Mouse (Mus musculus): ENCODE measurements around the gene Gab1. TPM values are rescaled to one million over a fixed set of nuclear protein-coding genes. Genes with fewer than 3 reads are reported as not detected.

The Gab1 gene
- 14.7 and 15.6 TPM in 2 replicates for polyA plus RNA-seq (2015; fragmentation: Nextera tagmentation; extraction: Ambion mirVana)

DNA sequence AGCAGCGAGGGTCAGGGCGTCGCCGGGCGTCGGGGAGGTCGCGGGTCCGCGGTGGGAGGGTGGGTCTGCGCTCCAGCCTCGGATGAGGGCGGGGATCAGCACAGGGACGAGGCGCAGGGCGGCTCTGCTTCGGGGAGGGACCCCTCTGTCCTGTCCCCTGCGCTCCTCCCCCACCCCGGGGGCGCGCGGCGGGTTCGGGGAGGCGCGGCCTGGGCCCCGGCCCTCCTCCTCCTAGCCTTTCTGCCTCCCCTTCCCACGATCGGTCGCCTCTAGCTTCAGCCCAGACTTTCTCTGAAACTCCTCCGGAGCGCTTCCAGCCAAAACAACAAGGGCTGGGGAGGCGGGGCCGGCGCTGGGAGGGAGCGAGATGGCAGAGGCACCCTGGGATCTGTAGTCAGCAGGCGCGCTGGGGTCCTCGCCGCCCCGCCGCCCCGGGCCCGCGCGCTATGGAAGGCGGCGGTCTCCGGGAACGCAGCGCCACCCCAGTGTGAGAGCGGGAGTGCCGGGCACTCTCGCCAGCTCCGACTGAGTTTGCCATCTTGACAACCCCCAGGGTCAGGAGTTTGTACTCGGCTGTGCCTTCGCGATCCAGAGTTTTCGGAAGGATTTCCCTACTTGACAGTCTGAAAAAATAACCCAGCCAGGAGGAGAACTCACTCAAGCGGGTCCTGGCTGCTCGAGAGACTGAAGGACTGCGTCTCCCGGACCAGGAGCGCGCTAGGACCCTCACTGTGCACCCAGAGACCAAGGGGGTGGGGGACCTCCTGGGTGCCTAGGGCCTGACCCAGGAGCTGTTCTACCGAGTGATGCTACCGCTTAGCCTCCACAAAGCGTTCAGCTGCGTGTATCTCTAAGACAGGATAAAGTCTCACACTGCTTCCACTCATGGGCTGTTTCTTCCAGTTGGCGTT is at the start of gene Gab1:
Gene Gab1, minus strand, starts transcription at position 324 of the 911 bp plus-strand sequence.
- WGBS = under 1% methylated on average over 64 of the region's 70 CpGs

DNA sequence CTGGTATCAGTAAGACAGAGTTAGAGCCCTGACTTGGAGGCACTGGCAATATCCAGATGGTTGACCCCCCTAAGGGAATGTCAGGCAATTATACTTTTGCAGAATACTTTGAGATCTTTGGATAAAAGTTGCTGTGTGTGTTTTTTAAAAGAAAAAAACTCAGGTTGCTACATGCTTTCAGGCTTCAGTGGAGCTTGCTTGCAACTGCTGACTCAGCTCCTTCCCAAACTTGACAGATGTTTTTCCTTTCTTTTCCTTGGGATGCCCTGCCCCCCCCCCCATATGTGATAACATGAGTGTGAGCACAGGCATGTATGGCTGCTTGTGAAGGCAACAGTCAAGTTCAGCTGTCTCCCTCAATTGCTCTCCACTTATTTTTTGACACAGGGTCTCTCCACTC is 48.5 kb upstream of the Gab1 start:
- Histone ChIP-seq H3K9ac (replicated peaks; ENCODE audit: low read length) (no peak overlapping the region), H3K27me3 (ENCODE audit: insufficient read depth, low read length) (no peaks in the 10 kb centered on the region), H3K36me3 (ENCODE audit: insufficient read depth, low read length) (no peaks in the 10 kb centered on the region), H3K4me2 (replicated peaks; ENCODE audit: low read depth, low read length) (no peak overlapping the region), H3K9me3 (ENCODE audit: low read length) (no peaks in the 10 kb centered on the region), H3K4me3 (ENCODE audit: low read length) (no peak overlapping the region), H3K4me1 (ENCODE audit: insufficient read depth, low read length) (no peaks in the 10 kb centered on the region), H3K27ac (ENCODE audit: low read length) (no peak overlapping the region)
- no peak for ATAC-seq (ENCODE audit: low FRiP score, low TSS enrichment)

More for the DNA sequence above, at the start of gene Gab1:
- Histone ChIP-seq H3K9me3 (ENCODE audit: low read length) (peaks cover 6% of the 10 kb centered on the region; the same call in 1 of the 2 replicates), H3K36me3 (ENCODE audit: insufficient read depth, low read length) (no peaks in the 10 kb centered on the region), H3K4me2 (replicated peaks; ENCODE audit: low read depth, low read length) (peak within 1 kb of the TSS; percentile 59), H3K4me3 (ENCODE audit: low read length) (peak within 1 kb of the TSS; percentile 90), H3K9ac (replicated peaks; ENCODE audit: low read length) (peak within 1 kb of the TSS; percentile 89), H3K27ac (ENCODE audit: low read length) (peak within 1 kb of the TSS; percentile 99), H3K4me1 (ENCODE audit: insufficient read depth, low read length) (peaks cover 26% of the 10 kb centered on the region), H3K27me3 (ENCODE audit: insufficient read depth, low read length) (no peaks in the 10 kb centered on the region)
- peak; percentile 97 for ATAC-seq (ENCODE audit: low FRiP score, low TSS enrichment)

DNA sequence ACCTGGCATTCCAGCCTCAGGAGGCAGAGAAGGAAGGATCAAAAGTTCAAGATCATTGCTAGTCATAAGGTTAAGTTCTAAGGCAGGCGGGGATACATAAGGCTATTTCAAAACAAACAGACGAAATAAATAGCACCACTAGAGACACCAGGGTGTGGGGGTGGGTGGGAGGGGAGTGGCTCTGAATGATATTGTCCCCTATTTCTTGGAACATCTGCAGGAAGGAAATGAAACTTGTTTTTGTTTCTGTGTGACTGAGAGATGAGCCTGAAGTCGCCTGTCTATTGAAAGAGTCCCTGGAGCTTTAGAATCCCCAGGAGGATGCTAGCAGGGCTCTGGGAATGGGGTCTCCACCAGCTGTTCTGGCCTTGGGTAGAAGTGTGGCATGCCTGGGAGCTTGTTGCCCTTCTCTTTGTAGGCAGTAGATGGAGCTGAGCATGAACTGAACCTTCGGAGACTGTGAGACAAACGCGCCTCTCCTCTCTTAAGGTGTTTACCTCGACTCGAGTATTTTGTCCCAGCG is 43.5 kb upstream of the Gab1 start:
- ATAC-seq (ENCODE audit: low FRiP score, low TSS enrichment) = 0 out of 2 replicates have a peak, but pooled peaks have one; percentile 15
- Histone ChIP-seq H3K4me1 (ENCODE audit: insufficient read depth, low read length) (peaks cover 11% of the 10 kb centered on the region), H3K9me3 (ENCODE audit: low read length) (no peaks in the 10 kb centered on the region), H3K4me3 (ENCODE audit: low read length) (no peak overlapping the region), H3K4me2 (replicated peaks; ENCODE audit: low read depth, low read length) (no peak overlapping the region), H3K9ac (replicated peaks; ENCODE audit: low read length) (no peak overlapping the region), H3K36me3 (ENCODE audit: insufficient read depth, low read length) (no peaks in the 10 kb centered on the region), H3K27ac (ENCODE audit: low read length) (no peak overlapping the region), H3K27me3 (ENCODE audit: insufficient read depth, low read length) (no peaks in the 10 kb centered on the region)
- 78% methylated on average over 9 of the region's 9 CpGs for WGBS

DNA sequence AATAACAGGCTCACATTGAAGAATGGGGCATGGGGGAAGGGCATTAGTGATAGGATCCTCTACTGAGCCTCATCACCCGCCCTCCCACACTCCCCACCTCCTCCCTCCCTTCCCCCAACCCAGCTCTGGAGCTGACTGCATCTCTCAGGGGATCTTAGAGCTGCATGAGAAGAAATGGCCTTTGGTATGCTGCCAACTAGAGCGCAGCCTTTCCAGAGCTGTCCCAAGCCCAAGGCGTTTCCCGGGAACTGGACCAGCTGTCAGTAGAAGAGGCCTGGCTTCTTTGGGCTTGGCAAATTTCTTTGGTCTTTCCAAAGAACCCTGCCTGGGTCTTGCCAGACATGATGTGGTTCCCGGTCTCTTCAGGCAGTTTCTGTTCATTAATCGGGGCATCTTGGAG is 42.3 kb upstream of the Gab1 start:
- Histone ChIP-seq H3K27ac (ENCODE audit: low read length) (peak overlapping the region; percentile 58; the same call in 1 of the 2 replicates), H3K4me1 (ENCODE audit: insufficient read depth, low read length) (peaks cover 11% of the 10 kb centered on the region), H3K9me3 (ENCODE audit: low read length) (no peaks in the 10 kb centered on the region), H3K4me3 (ENCODE audit: low read length) (no peak overlapping the region), H3K9ac (replicated peaks; ENCODE audit: low read length) (no peak overlapping the region), H3K27me3 (ENCODE audit: insufficient read depth, low read length) (no peaks in the 10 kb centered on the region), H3K36me3 (ENCODE audit: insufficient read depth, low read length) (no peaks in the 10 kb centered on the region), H3K4me2 (replicated peaks; ENCODE audit: low read depth, low read length) (no peak overlapping the region)
- 41% methylated on average over 6 of the region's 6 CpGs for WGBS
- ATAC-seq (ENCODE audit: low FRiP score, low TSS enrichment) = peak; percentile 90

DNA sequence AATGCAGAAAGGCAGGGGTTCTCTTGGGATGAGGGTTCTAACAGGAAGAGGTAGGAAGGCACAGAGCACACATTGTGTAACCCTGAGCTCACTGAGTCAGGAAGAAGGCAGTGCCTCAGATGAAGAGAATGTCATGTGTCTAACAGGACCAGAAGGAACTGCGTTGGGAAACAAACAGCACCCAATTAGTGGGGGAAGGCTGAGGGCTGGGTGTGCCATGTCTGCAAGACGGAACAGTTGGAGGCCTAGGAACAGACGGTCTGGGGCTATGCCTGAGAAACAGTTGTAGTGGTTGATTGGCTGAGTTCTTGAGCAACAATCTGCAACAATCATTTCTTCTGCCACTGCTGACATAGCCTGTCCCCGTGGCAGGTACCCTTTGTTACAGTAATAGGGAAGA is 38.8 kb upstream of the Gab1 start:
- no peaks in the 10 kb centered on the region for H3K9me3 ChIP-seq (ENCODE audit: low read length)
- ATAC-seq (ENCODE audit: low FRiP score, low TSS enrichment) = no peak
- H3K4me3 ChIP-seq (ENCODE audit: low read length) = no peak overlapping the region
- no peak overlapping the region for H3K4me2 ChIP-seq (replicated peaks; ENCODE audit: low read depth, low read length)
- H3K27ac ChIP-seq (ENCODE audit: low read length) = no peak overlapping the region
- WGBS = 74% methylated on average over 4 of the region's 4 CpGs
- H3K9ac ChIP-seq (replicated peaks; ENCODE audit: low read length) = no peak overlapping the region
- no peaks in the 10 kb centered on the region for H3K27me3 ChIP-seq (ENCODE audit: insufficient read depth, low read length)
- peaks cover 11% of the 10 kb centered on the region for H3K4me1 ChIP-seq (ENCODE audit: insufficient read depth, low read length)
- H3K36me3 ChIP-seq (ENCODE audit: insufficient read depth, low read length) = no peaks in the 10 kb centered on the region

DNA sequence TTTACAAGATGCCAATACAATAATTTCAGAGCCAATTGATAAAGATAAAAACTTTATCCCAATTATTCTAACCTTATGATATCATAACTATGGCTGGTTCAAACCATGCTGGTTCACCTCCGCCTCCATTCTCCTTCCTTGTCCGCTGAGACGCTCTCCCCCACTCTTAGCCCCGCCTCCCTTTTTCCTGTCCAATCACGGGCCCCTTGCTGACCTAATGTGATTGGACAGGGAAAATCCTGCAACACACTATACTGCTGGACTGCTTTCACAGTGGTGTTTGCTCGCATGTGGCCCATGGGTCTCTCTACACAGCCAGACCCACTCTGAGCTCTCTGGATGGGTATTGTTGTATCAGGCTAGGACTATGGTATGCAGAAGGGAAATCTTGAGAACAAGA is 38.2 kb upstream of the Gab1 start:
- H3K4me2 ChIP-seq (replicated peaks; ENCODE audit: low read depth, low read length) = no peak overlapping the region
- no peak for ATAC-seq (ENCODE audit: low FRiP score, low TSS enrichment)
- peaks cover 11% of the 10 kb centered on the region for H3K4me1 ChIP-seq (ENCODE audit: insufficient read depth, low read length)
- no peak overlapping the region for H3K9ac ChIP-seq (replicated peaks; ENCODE audit: low read length)
- H3K27ac ChIP-seq (ENCODE audit: low read length) = no peak overlapping the region
- H3K27me3 ChIP-seq (ENCODE audit: insufficient read depth, low read length) = no peaks in the 10 kb centered on the region
- no peaks in the 10 kb centered on the region for H3K9me3 ChIP-seq (ENCODE audit: low read length)
- H3K4me3 ChIP-seq (ENCODE audit: low read length) = no peak overlapping the region
- no peaks in the 10 kb centered on the region for H3K36me3 ChIP-seq (ENCODE audit: insufficient read depth, low read length)
- WGBS = 95% methylated on average over 6 of the region's 6 CpGs

DNA sequence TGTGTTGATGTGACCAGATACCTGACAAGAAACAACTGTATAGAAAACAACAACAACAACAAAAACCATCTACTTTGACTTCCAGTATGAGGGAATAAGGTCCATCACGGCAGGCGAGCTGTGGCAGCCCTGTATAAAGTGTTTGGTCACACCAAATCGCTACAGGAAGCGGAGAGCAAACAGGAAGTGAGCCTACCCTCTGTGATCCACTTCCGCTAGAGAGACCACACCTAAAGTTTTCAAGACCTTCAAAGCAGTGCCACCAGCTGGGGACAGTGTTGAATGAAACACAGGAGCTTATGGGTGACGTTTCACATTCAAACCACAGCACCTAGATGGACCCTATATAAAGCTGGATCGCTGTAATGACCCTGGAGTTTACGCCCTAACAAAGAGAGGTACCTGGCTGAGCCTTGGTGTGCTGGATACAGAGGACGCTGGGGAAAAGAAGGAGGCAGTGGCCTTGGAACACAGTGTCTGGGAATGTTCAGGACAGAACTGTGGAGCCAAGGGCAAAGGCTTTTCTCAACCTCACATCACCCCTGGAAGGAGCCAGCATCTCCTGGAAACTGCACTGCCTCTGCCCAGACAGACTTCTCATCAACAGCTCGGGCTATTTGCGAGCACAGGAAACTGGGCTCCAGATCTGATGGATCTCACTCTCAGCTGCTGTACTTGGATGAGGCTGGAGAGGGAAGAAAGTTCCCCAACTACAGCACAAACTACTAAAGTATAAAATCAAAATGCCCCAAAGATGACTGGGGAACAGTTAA is 36.3 kb upstream of the Gab1 start:
- Histone ChIP-seq H3K36me3 (ENCODE audit: insufficient read depth, low read length) (no peaks in the 10 kb centered on the region), H3K9ac (replicated peaks; ENCODE audit: low read length) (no peak overlapping the region), H3K9me3 (ENCODE audit: low read length) (no peaks in the 10 kb centered on the region), H3K27ac (ENCODE audit: low read length) (no peak overlapping the region), H3K4me1 (ENCODE audit: insufficient read depth, low read length) (peaks cover 10% of the 10 kb centered on the region), H3K4me2 (replicated peaks; ENCODE audit: low read depth, low read length) (no peak overlapping the region), H3K27me3 (ENCODE audit: insufficient read depth, low read length) (no peaks in the 10 kb centered on the region), H3K4me3 (ENCODE audit: low read length) (no peak overlapping the region)
- no peak for ATAC-seq (ENCODE audit: low FRiP score, low TSS enrichment)
- WGBS = 72% methylated on average over 11 of the region's 11 CpGs

DNA sequence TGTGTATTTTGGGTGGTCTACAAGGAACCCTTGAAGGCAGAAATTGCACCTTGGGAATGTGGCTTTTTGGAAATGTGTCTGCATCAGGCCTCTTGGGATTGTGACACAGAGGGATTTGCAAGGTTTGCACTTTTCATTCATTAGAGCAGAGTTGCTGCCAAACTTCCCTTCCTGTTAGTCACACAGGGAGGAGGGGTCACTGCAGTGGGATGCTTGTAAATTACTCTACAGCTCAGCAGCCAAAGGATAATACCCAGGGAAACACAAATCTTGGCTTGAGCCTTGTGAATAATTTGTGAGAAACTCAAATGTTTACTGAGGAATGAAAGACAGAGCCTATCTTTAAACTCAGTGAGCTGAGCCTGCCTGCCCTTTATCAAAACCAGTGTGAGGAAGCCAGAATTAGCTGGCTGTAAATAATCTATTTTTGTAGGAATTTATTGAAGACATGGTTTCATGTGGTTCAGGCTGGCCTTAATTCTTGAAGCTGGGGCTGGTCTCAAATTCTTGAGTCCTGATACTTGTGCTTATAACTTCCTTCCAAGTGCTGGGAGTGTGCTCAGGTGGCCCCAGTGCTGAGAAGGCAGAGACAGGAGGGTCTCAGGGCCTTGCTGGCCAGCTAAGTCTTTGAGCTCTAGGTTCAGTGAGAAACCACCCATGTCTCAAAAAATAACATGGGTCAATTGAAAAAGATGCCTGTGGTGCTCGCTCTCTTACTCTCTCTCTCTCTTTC is 32.9 kb upstream of the Gab1 start:
- H3K4me1 ChIP-seq (ENCODE audit: insufficient read depth, low read length) = peaks cover 11% of the 10 kb centered on the region
- peak overlapping the region; percentile 46 for H3K27ac ChIP-seq (ENCODE audit: low read length)
- H3K4me3 ChIP-seq (ENCODE audit: low read length) = no peak overlapping the region
- no peaks in the 10 kb centered on the region for H3K36me3 ChIP-seq (ENCODE audit: insufficient read depth, low read length)
- no peak overlapping the region for H3K4me2 ChIP-seq (replicated peaks; ENCODE audit: low read depth, low read length)
- H3K27me3 ChIP-seq (ENCODE audit: insufficient read depth, low read length) = no peaks in the 10 kb centered on the region
- H3K9ac ChIP-seq (replicated peaks; ENCODE audit: low read length) = no peak overlapping the region
- ATAC-seq (ENCODE audit: low FRiP score, low TSS enrichment) = peak; percentile 84
- 82% methylated on average over 1 of the region's 1 CpGs for WGBS
- H3K9me3 ChIP-seq (ENCODE audit: low read length) = no peaks in the 10 kb centered on the region

DNA sequence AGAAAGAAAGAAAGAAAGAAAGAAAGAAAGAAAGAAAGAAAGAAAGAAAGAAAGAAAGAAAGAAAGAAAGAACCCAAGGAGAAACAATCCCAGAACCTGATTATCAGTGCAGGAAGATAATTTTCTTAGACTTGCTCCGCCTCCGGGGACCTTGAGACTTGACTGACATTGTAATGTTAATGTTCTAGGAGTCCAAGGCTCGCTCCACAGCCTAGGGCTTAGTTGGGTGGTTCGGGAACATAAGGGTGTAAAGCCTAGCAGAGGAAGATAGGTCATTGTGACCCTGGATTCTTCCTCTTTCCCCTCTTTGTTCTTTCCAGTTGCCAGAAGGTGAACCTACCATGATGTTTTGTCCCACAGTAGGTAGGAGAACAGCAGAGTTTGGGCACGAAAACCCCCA is 31.1 kb upstream of the Gab1 start:
- Histone ChIP-seq H3K9me3 (ENCODE audit: low read length) (0 out of 2 replicates have a peak, but pooled peaks cover 3% of the 10 kb centered on the region), H3K4me2 (replicated peaks; ENCODE audit: low read depth, low read length) (no peak overlapping the region), H3K36me3 (ENCODE audit: insufficient read depth, low read length) (no peaks in the 10 kb centered on the region), H3K9ac (replicated peaks; ENCODE audit: low read length) (no peak overlapping the region), H3K27ac (ENCODE audit: low read length) (no peak overlapping the region), H3K4me3 (ENCODE audit: low read length) (no peak overlapping the region), H3K27me3 (ENCODE audit: insufficient read depth, low read length) (no peaks in the 10 kb centered on the region), H3K4me1 (ENCODE audit: insufficient read depth, low read length) (peaks cover 16% of the 10 kb centered on the region)
- ATAC-seq (ENCODE audit: low FRiP score, low TSS enrichment) = no peak
- WGBS = 87% methylated on average over 5 of the region's 5 CpGs
